Mouse (Mus musculus) layer of hippocampus, postnatal 14 days (tissue): ENCODE results near the gene Tesk1. TPM values are rescaled to one million over a fixed set of nuclear protein-coding genes. Genes with fewer than 3 reads are reported as not detected.
"Not testable (repeated sequence)": the region's sequence is repeated elsewhere in the genome, so short reads cannot be mapped to it uniquely, and the experiment has no call there.

Experiments
- DNase-seq, 2 experiments: peaks; one replicate each; pipeline ENCODE4 v3.0.0; 2021 to 2022; ENCODE audit warnings: low spot score in 2 of 2, mixed read lengths in 1 of 2
- total RNA-seq, 2 experiments: library from RNA; stranded (reverse); gene quantifications; 2 replicates each; pipeline ENCODE4 v1.2.3; 2021

The Tesk1 gene
- total RNA-seq, 2 experiments from 2014 or later = 63.0 to 64.4 TPM

DNA sequence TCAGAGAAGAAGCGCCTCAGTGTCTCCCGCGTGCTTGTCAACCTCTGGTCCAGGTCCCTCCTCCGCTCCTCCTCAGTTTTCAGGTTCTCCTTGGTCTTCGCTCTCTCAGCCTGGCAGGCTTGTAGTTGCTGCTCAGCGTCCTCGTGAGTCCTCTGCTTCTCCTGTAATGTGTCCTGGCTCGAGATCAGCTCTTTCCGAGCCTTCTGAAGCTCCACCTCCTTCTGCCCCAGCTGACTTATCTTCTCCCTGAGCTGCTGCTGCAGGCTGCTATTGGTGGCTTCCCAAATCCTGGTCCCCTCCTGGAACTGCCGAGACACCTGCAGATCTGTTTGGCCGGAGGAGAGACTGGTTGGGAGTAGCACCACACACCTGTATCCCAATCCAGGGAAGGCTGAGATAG is 10.6 kb downstream of the Tesk1 start:
- DNase-seq = no peak

DNA sequence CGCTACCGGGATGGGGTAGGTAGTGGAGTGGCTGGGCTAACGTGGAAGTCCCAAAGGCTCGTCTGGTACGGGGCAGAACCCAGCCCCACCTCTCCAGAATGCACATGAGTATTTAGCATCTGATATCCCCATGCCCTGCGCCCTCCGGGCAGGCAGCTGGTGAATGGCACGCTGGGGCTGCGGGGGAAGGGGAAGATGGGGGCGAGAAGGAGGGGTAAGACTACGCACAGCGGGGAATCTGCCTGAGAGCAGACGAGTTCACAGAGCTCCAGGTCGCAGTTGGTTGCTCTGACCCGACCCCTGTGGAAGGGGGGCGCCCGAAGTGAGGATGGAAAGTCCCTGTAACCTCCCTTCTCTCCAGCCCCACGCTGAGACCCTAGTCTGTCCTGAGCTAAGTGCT is 11.7 kb downstream of the Tesk1 start:
- DNase-seq = no peak

DNA sequence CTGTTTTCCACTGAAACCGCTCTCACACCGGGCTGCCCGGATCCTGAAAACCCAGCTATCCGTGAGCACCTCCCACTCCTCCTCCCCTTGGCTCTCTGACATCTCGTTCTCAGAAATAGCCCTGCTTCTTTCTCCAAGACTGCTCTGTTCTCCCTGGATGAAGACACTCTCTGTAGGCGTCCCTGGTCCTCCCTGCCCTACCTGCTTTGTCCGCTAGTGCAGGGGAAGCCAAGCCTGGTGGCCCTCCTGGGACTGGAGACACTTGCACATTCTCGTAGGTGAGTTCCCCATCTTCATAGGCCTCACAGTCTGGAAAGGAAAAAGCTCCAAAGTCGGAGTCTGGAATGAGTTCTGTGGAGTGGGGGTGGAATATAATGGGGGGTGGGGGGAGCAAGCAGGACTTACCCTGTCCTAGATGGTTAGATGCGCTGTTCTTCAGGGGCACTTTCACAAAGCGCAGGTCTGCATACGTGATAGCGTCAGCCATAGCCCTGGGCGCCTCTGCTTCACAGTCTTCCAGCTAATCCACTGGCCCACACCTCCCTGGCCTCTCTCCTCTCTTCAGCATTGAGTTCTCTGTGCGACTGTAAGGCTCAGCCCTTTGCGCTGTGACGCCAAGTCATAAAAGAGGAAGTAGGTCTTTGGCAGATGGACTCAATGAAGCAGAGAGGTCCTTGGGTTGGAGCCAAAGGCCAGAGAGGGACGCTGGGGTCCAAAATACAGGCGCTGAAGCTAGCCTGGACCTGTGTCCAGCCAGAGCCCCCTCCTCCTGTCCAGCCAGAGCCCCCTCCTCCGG is 12.5 kb downstream of the Tesk1 start, which contains the start of gene Cd72:
Gene Cd72 (minus strand): TSS at position 588 of the 796 bp plus-strand sequence.
- no peak for DNase-seq

DNA sequence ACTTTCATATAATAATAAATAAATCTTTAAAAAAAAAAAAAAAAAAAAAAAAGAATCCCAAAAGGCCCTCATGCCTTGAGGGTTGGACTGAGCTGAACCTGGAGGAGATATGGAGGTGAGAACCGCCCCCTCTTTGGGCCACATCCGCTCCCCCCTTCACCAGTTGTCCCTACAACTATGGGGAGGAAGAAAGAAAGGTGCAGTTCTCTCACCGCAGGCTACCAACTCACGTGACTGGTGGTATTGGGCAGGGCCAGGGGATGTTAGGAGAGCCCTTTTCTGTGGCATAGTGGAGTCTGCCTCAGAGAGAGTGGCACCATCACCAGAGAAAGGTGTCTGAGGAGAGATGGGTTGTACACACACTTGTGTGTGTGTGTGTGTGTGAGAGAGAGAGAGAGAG is 14.7 kb downstream of the Tesk1 start:
- DNase-seq = no peak

DNA sequence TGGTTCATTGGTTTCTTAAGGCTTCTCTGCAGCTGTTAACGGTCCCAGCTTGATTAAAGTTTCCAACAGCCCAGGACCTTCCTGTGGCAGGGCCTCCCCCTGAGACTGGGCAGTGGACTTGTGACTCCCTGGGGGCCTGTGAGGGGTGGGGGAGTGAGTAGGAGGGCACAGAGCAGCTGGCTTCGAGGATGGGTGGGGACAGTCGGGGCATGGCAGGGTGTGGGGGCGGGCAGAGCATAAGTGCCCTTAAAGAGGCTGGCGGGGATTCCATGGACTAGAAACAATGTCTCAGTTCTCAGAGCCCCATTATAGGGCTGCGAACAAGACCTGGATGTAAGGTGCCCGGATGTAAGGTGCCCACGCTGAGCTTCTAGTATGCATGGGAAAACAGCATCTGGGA is 15.4 kb downstream of the Tesk1 start:
- DNase-seq = no peak

DNA sequence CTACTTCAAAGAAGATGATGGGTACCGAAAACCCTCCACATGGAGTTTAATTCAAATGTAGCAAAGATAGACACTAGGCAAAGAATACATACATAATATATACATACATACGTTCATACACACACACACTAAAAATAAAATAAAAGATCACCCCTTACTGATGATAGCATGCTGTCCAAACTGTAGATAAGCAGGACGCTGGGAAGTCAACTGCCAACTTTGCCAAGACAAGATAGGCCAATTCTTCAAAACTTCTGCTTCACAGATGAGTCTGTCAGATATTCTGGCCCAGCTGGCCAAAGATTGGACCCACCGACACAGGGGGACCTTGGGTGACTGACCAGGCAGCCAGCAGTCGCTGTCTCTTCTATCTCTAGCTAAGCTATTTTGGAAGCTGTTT is 21.4 kb downstream of the Tesk1 start:
- DNase-seq = no peak

DNA sequence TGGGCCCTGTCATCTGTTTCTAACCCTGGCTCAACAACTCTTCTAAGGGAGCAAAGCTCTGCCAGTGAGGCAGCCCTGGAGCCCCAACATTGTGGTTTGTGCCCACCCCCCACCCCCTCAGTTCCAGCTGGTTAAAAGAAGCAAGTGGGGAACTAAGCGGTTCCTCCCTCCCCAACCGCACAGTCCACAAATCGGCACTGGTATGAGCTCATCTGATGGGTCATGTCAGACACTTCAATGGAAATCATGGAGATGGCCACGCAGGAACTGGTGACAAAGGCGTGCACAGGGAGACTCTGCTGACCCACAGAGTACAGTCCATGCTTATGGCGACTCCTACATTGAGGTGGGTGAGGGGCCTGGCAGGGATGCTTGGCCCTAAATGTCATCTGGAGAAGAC is 24.2 kb downstream of the Tesk1 start:
- DNase-seq = no peak

DNA sequence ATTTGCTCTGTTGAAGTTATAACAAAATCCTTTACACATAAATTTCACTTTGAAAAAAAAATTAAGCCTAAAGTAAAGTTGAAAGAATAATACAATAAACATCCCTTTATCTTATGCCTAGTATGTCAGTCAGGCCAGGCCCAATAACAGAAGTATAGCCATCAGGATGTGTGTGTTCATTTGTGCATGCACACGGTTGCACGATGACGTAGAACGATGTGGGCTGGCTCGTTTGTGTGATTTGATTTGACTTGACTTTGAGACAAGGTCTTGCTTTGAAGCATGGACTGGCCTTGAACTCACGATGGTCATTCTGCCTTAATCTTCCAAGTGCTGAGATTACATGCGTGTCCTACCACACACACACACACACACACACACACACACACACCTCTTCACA is 25.1 kb downstream of the Tesk1 start:
- no peak for DNase-seq

DNA sequence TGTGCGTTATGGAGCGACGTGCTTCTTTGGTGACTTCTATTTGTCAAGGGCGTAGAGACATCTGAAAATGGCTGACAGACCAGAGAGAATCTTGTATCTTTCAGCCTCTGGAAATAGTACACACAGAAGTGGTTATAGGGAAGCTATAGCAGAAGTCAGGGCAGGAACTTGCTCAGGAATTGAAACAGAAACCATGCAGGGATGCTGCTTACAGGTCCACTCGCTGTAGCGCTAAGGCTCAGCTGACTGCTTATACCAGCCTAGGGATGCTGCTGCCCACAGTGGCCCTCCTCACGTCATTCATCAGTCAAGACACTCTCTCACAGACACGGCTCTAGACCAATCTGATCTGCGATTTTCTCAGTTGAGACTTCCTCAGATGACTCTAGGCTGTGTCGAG is 28.6 kb downstream of the Tesk1 start:
- DNase-seq = no peak

DNA sequence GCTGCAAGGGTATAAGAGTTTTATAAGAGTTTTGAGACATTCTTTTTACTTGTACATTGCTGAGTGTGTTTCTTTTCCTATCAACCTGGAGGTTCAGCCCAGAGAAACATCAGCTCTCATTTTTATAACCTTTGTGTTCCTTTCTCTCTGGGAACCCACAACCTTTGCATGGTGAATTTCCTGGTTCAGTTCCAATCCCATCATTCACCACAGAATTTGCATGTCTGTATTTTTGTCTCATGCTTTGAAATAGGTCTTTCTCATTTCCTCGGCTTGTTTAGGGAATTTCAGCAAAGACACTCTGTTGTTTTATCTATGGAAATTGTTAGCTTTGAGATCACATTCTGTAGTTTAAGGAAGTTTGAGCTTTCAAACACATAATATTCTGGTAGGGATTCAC is 31.9 kb downstream of the Tesk1 start:
- DNase-seq = no peak

DNA sequence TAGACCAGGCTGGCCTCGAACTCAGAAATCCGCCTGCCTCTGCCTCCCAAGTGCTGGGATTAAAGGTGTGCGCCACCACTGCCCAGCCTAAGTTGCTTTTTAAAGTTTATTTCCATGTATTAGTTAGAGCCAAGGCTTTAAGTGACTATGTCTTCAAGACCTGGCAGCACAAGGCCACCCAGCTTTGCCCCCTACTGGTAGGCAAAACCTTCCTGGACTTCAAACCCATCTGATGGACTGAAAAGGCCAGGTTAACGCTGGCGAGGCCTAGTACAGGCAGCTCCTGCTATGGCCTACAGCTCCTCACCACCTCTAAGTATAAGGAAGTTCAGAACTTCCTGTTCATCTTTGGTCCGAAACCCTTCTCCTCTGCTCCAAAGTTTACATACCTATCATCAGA is 34.9 kb downstream of the Tesk1 start:
- DNase-seq = no peak

DNA sequence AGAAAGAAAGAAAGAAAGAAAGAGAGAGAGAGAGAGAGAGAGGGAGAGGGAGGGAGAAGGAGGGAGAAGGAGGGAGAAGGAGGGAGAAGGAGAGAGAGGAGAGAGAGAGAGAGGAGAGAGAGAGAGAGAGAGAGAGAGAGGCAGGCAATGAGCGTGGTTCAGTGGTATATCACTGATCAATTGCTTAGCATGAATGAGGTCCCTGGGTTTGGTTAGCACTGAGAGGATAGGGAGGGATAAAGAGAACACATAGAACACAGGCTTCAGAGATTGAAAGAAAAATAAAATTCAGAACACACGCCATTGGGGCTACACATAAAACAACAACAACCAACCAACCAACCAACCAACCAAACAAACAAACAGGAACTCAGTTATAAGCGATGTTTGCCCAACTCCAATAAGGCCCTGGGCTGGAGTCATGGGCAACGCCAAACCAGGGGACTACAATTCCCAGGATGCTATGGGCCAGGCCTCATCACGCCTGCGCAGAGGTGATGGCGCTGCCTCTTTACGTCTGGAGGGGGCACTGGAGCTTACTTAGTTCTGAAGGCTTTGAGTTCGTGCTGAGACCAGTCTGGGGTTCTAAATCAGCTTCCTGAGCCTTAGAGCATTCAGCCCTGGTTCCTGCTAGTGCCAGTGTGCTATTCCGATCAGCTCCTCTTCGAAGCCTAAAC is 36.3 kb downstream of the Tesk1 start:
- DNase-seq = peak; percentile 71 to 89

DNA sequence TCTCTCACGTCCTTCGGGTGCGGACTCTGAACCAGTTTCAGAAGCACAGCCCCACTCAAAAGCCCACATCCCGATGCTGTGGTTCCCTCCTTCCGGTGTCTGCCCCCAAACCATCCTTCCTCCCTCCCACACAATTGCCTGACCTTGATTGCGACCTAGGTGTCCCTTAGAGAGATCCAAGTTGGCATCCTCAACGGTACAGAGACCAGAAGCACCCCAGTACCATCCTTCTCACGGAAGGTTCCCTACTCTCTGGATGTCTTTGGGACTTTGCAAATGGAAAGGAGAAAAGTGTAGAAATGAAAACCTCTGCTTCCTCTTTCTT is 36.8 kb downstream of the Tesk1 start:
- DNase-seq = no peak

DNA sequence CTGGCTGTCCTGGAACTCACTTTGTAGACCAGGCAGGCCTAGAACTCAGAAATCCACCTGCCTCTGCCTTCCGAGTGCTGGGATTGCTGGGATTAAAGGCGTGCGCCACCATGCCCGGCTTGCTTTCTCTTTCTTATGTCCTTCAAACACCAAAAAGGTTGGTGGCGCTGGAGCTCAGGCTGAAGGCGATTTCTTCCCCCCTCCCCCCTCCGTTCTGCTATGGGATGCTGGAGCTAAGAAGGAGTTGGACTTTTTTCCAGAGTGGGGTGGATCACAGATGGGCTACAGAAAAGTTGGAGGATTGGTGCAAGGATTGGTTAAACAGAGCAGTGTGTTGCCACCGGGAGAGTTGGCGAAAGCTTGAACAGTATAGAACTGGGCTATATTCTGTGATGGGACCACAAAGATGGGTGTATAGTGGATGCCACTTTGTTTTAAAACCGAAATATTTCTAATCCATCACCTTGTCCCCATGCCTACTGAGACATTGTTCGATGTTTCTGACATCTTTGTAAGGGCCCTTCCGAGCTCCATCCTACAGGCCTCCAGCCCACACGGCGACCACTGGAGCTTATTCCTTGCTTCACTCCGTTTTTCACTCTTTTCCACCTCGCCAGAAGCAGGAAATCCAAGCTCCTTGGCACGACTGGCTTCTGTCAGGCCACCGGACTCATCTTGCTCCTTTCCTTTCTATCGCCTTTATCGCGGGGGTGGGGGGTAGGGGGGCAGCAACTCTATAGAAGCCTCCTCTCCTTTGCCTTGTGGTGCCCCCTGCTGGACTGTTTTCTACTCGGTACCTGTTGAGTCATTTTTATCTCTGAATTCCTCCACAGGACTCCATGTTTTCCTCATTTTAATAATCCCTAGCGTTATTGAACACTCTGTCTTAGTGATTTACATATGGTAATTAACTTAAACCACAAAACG is 37.4 kb downstream of the Tesk1 start:
- DNase-seq = peak; percentile 26 to 57

DNA sequence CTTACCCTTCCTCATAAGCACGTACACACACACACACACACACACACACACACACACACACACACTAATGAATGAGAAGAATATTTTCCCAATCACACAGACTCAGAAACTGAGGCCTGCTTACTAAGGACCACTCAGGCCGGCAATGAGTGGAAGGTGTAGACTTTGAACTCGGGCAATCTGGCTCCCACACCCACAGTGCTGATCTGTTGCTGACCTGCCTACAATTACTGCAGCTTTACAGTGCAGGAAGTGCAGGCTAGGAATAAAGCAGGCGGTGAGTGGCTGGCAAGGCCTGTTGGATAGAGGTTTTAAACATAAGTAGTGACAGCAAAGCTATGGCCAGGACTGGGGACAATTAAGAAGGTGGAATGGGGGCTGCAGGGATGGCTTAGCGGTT is 39.2 kb downstream of the Tesk1 start:
- no peak for DNase-seq

DNA sequence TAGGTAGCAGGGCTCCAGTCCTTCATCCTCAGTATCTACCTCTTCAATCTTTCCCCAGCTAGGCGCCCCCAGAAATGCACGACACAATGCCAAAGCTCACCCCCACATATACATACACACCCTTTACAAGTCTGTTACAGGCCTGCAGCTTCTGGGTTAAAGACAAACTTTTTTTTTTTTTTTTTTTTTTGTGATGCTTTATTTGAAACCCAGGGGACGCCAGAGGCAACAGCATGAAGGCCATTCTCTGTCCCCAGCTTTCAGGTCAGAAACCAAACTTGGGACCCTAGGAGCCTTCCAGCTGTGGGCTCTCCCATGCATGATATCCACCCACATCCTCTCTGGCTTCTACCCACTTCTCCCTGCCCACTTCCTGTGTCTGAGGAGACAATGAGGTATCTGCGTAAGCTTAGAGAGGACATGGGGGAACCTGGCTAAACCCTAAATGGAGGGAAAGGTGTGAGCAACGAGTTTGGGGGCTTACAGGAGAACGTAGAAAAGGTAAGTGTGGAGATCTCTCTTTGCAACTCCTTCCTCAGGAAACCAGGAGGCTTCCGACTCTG is 40.2 kb downstream of the Tesk1 start:
- no peak for DNase-seq

DNA sequence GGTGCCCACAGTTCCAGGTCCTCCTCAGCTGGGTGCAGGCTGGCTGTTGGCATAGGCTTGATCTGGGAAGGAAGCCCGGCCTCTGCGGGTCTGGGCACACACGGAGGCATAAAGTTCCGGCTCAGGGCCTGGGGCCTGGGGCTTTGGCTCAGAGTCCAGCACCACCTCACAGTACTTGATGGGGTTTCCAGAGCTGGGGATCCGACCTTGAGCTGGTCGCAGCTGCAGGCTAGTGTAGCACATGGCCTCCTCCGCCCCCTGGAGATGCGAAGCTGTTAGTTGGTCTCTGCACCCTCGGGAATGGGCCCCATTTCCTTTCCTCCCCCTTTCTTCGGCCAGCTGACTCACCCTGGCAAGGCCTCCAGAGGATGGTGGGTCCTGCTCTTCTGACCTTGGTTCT is 40.9 kb downstream of the Tesk1 start:
- no peak for DNase-seq

DNA sequence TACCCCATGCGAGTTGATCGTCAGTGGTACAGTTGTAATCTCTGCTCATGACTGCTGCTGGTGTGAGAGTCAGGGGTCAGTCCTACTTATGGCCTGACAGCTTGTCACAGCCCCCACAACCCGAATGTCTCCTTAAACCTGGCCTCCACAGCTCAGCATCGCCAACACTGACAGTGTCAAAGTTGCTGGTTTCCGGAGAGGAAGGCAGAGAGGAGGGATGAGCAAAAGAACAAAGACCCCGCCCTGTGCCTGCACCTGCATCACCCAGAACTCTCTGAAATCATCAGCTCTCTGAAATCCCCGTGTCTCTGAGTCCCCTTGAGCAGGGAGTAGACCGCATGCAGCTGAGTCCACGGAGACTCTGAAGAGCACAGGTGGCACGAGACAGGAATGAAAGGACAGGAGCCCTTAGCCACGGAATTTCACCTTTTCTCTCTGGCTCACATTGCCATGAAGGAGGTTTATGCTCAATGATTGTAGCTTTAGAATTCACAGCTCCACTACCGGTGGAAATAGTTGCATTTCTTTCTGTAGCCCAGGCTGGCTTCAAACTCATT is 41.9 kb downstream of the Tesk1 start, which contains the start of gene Sit1:
Gene Sit1 (minus strand): TSS at position 200 of the 557 bp plus-strand sequence.
- DNase-seq = no peak

DNA sequence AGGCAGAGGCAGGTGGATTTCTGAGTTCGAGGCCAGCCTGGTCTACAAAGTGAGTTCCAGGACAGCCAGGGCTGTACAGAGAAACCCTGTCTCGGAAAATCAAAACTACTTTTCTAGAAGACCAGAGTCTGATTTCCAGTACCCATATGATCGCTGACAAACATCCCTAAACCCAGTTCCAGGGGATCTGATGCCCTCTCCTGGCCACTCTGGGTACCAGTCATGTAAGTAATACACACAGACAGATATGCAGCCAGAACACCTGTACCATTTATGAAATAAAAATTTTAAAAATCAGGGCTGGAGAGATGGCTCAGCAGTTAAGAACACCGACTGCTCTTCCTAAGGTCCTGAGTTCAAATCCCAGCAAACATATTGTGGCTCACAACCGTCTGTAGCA is 43.9 kb downstream of the Tesk1 start:
- DNase-seq = not testable (repeated sequence)

DNA sequence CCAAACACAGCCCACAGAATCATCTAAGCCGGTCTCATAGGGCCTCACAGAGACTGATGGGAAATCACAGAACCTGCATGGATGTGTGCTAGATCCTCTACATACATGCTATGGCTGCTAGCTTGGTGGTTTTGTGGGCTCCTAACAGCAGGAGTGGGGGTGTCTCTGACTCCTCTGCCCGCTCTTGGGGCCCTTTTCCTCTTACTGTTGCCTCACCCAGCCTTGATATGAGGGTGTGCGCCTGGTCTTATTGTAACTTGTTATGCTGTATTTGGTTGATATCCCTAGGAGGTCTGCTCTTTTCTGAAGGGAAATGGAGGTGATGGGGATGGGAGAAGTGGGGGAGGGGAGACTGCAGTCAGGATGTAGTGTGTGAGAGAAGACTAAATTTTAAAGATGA is 47.9 kb downstream of the Tesk1 start:
- no peak for DNase-seq

DNA sequence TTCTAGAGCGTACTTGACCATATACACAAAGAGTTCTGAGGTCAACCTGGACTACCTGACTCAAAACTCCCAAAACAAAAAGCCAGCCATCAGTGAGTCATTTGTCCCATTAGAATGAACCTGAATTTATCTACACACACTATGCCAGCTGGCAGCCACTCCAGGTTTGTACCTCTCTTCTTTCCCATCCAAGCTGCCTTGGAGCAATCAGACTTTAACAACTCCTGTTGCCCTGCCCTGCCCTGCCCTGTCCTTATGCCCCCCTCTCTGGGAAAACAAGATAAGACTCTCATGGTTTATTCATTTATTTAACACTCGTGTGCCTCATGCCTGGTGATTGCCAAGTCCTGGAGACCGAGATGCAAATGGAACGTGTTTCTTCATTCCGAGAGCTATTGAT is 49.1 kb downstream of the Tesk1 start:
- no peak for DNase-seq
